Mouse (Mus musculus): ENCODE measurements around the gene Olfr1030. TPM values are rescaled to one million over a fixed set of nuclear protein-coding genes. Genes with fewer than 3 reads are reported as not detected.
"Not testable (repeated sequence)": the region's sequence is repeated elsewhere in the genome, so short reads cannot be mapped to it uniquely, and the experiment has no call there.

The Olfr1030 gene
- polyA plus RNA-seq (2012; rRNA removed): not detected in 2 replicates

GRCm38 (mm10) chr2:85978976-85979375, at the start of gene Olfr1030:
Olfr1030 (plus strand) TSS chr2:85979276.
- DNase-seq (ENCODE audit: low spot score): no peak

GRCm38 (mm10) chr2:85950137-85950536, 28.9 kb upstream of the Olfr1030 start, which contains the start of gene Olfr1028:
Olfr1028 (plus strand) TSS chr2:85950437.
- DNase-seq (ENCODE audit: low spot score): no peak

GRCm38 (mm10) chr2:85973595-85973994, 5.5 kb upstream of the Olfr1030 start, which contains the start of gene Olfr1029:
Olfr1029 (plus strand) TSS chr2:85973895.
- no peak for DNase-seq (ENCODE audit: low spot score)

- no peak for DNase-seq (ENCODE audit: low spot score)
These were observed 10.9 kb downstream of the Olfr1030 start, which contains the start of gene Olfr1031 for GRCm38 (mm10) chr2:85990004-85990403. Olfr1031 (plus strand) TSS chr2:85990304.

GRCm38 (mm10) chr2:86005240-86005639, 26.2 kb downstream of the Olfr1030 start, which contains the start of gene Olfr1032:
Olfr1032 (plus strand) TSS chr2:86005540.
- no peak for DNase-seq (ENCODE audit: low spot score)

GRCm38 (mm10) chr2:86020406-86020805, 41.3 kb downstream of the Olfr1030 start, which contains the start of gene Olfr1033:
Olfr1033 (plus strand) TSS chr2:86020633.
- not testable (repeated sequence) for DNase-seq (ENCODE audit: low spot score)

GRCm38 (mm10) chr2:86021518-86021917, 42.4 kb downstream of the Olfr1030 start:
- DNase-seq (ENCODE audit: low spot score): not testable (repeated sequence)

Other genes starting within 250 kb of the Olfr1030 start
- not detected in 2 replicates for gene Olfr1012, start 216.5 kb upstream of the Olfr1030 start, polyA plus RNA-seq (2012; rRNA removed)
- gene Olfr1013, start 212.2 kb upstream of the Olfr1030 start, polyA plus RNA-seq (2012; rRNA removed): not detected in 2 replicates
- not detected in 2 replicates for gene Olfr1014, start 206.6 kb upstream of the Olfr1030 start, polyA plus RNA-seq (2012; rRNA removed)
- not detected in 2 replicates for gene Olfr1015, start 197.3 kb upstream of the Olfr1030 start, polyA plus RNA-seq (2012; rRNA removed)
- gene Olfr1016, start 176.7 kb upstream of the Olfr1030 start, polyA plus RNA-seq (2012; rRNA removed): not detected in 2 replicates
- gene Olfr1018, start 160.8 kb upstream of the Olfr1030 start, polyA plus RNA-seq (2012; rRNA removed): not detected in 2 replicates
- gene Olfr1019, start 133.8 kb upstream of the Olfr1030 start, polyA plus RNA-seq (2012; rRNA removed): not detected in 2 replicates
- not detected in 2 replicates for gene Olfr1020, start 132.2 kb upstream of the Olfr1030 start, polyA plus RNA-seq (2012; rRNA removed)
- not detected in 2 replicates for gene Olfr1022, start 110.7 kb upstream of the Olfr1030 start, polyA plus RNA-seq (2012; rRNA removed)
- gene Olfr1023, start 93.6 kb upstream of the Olfr1030 start, polyA plus RNA-seq (2012; rRNA removed): not detected in 2 replicates
- not detected in 2 replicates for gene Olfr1024, start 74.2 kb upstream of the Olfr1030 start, polyA plus RNA-seq (2012; rRNA removed)
- not detected in 2 replicates for gene Olfr1025-ps1, start 64.1 kb upstream of the Olfr1030 start, polyA plus RNA-seq (2012; rRNA removed)
- not detected in 2 replicates for gene Olfr1026, start 57.7 kb upstream of the Olfr1030 start, polyA plus RNA-seq (2012; rRNA removed)
- not detected in 2 replicates for gene Olfr1028, start 28.8 kb upstream of the Olfr1030 start, polyA plus RNA-seq (2012; rRNA removed)
- 0.04 TPM in 1 of 2 replicates, not detected in the other for gene Olfr1029, start 5.4 kb upstream of the Olfr1030 start, polyA plus RNA-seq (2012; rRNA removed)
- not detected in 2 replicates for gene Olfr1031, start 11.0 kb downstream of the Olfr1030 start, polyA plus RNA-seq (2012; rRNA removed)
- gene Olfr1032, start 26.3 kb downstream of the Olfr1030 start, polyA plus RNA-seq (2012; rRNA removed): not detected in 2 replicates
- 3.9 and 4.5 TPM in 2 replicates for gene Olfr1033, start 41.4 kb downstream of the Olfr1030 start, polyA plus RNA-seq (2012; rRNA removed)
- 0.68 and 0.85 TPM in 2 replicates for gene Olfr1034, start 66.6 kb downstream of the Olfr1030 start, polyA plus RNA-seq (2012; rRNA removed)
- gene Olfr1036, start 94.7 kb downstream of the Olfr1030 start, polyA plus RNA-seq (2012; rRNA removed): not detected in 2 replicates
- not detected in 2 replicates for gene Olfr1037, start 108.1 kb downstream of the Olfr1030 start, polyA plus RNA-seq (2012; rRNA removed)
- not detected in 2 replicates for gene Olfr1039, start 156.7 kb downstream of the Olfr1030 start, polyA plus RNA-seq (2012; rRNA removed)
- not detected in 2 replicates for gene Olfr1040, start 167.5 kb downstream of the Olfr1030 start, polyA plus RNA-seq (2012; rRNA removed)
- gene Olfr1042, start 182.6 kb downstream of the Olfr1030 start, polyA plus RNA-seq (2012; rRNA removed): not detected in 2 replicates
- not detected in 2 replicates for gene Olfr1043, start 188.2 kb downstream of the Olfr1030 start, polyA plus RNA-seq (2012; rRNA removed)
- gene Olfr1044, start 198.5 kb downstream of the Olfr1030 start, polyA plus RNA-seq (2012; rRNA removed): not detected in 2 replicates
- gene Olfr52, start 206.4 kb downstream of the Olfr1030 start, polyA plus RNA-seq (2012; rRNA removed): not detected in 2 replicates
- gene Olfr1045, start 223.7 kb downstream of the Olfr1030 start, polyA plus RNA-seq (2012; rRNA removed): not detected in 2 replicates
- not detected in 2 replicates for gene Olfr1046, start 240.0 kb downstream of the Olfr1030 start, polyA plus RNA-seq (2012; rRNA removed)

All from urinary bladder, adult 2 months (tissue).